Mouse (Mus musculus) liver, embryonic 11.5 days (tissue): ENCODE measurements around the gene Gtse1. TPM values are rescaled to one million over a fixed set of nuclear protein-coding genes. Genes with fewer than 3 reads are reported as not detected.
"Not testable (repeated sequence)": the region's sequence is repeated elsewhere in the genome, so short reads cannot be mapped to it uniquely, and the experiment has no call there.

Experiments used
- ATAC-seq: fragments of 200-750 bp; cut with Nextera tagmentation; replicated peaks from 2 replicates; pipeline ENCODE4 v1.8.0; 2017; ENCODE audit warnings: moderate number of reproducible peaks, mild to moderate bottlenecking, moderate TSS enrichment, moderate library complexity; ENCODE audit not compliant: low FRiP score
- DNase-seq: peaks from one replicate; pipeline ENCODE4 v3.0.0-alpha.2; 2017; ENCODE audit warnings: low spot score
- H3K27ac ChIP-seq: fragments of 300-500 bp; sonication (generic); 2 replicates; pipeline ENCODE4 v1.5.1; 2014; ENCODE audit warnings: mild to moderate bottlenecking, low read depth, low read length, control low read depth
- H3K27me3 ChIP-seq: fragments of 300-500 bp; sonication (generic); replicated peaks from 2 replicates; pipeline ENCODE4 v1.6.1; 2014; ENCODE audit warnings: low read length, mixed read lengths; ENCODE audit not compliant: control insufficient read depth, insufficient read depth
- H3K36me3 ChIP-seq: fragments of 300-500 bp; sonication (generic); 2 replicates; pipeline ENCODE4 v1.6.1; 2014; ENCODE audit warnings: mild to moderate bottlenecking, low read length, moderate library complexity, mixed read lengths; ENCODE audit not compliant: control insufficient read depth, insufficient read depth
- H3K4me1 ChIP-seq: fragments of 300-500 bp; sonication (generic); replicated peaks from 2 replicates; pipeline ENCODE4 v1.6.1; 2014; ENCODE audit warnings: low read length, mixed read lengths; ENCODE audit not compliant: control insufficient read depth, insufficient read depth
- H3K4me2 ChIP-seq: fragments of 300-500 bp; sonication (generic); 2 replicates; pipeline ENCODE4 v1.6.1; 2014; ENCODE audit warnings: mild to moderate bottlenecking, control low read depth, moderate library complexity
- H3K4me3 ChIP-seq: fragments of 300-500 bp; sonication (generic); 2 replicates; pipeline ENCODE4 v1.5.1; 2014; ENCODE audit warnings: low read depth, low read length, control low read depth
- H3K9ac ChIP-seq: fragments of 300-500 bp; sonication (generic); 2 replicates; pipeline ENCODE4 v1.6.1; 2014; ENCODE audit warnings: low read depth, low read length, control low read depth
- H3K9me3 ChIP-seq: fragments of 300-500 bp; sonication (generic); 2 replicates; pipeline ENCODE4 v1.6.1; 2016; ENCODE audit warnings: low read length, inconsistent platforms, mixed read lengths; ENCODE audit not compliant: control insufficient read depth
- WGBS: fragments of 180-500 bp; shearing (Covaris S2); extraction: QIAGEN DNeasy Blood & Tissue Kit; methylation state at CpG from one replicate; pipeline ENCODE4 v1.1.7; 2014; 5-methylcytosine and 5-hydroxymethylcytosine counted together
- polyA plus RNA-seq: library from polyadenylated mRNA; unstranded; fragments of >200 nt; fragmentation: Nextera tagmentation; extraction: Ambion mirVana; gene quantifications from 2 replicates; pipeline ENCODE4 v1.2.1, GENCODE M21; 2014

Gtse1 gene
- polyA plus RNA-seq, 1 experiment from 2014 or later = 38.8 TPM

- H3K27ac ChIP-seq = no peak overlapping the region
- H3K27me3 ChIP-seq = no peaks in the 10 kb centered on the region
Observed at GRCm38 (mm10) chr15:85845071-85845470, 14.5 kb upstream of the Gtse1 start.

GRCm38 (mm10) chr15:85851656-85852392 lies 7.7 kb upstream of the Gtse1 start:
- ATAC-seq (no peak), DNase-seq (no peak)
- 74% methylated on average over 12 of the region's 12 CpGs for WGBS

More at GRCm38 (mm10) chr15:85845071-85845470, 14.5 kb upstream of the Gtse1 start:
- Histone ChIP-seq H3K4me3 (no peak overlapping the region), H3K9me3 (no peaks in the 10 kb centered on the region), H3K9ac (no peak overlapping the region), H3K4me2 (no peak overlapping the region), H3K36me3 (no peaks in the 10 kb centered on the region), H3K4me1 (no peaks in the 10 kb centered on the region; the same call in 1 of the 2 replicates)
- DNase-seq = no peak
- ATAC-seq = no peak

GRCm38 (mm10) chr15:85858980-85859489 lies 510 bp upstream of the Gtse1 start:
- H3K27ac ChIP-seq = no peak overlapping the region; the same call in 1 of the 2 replicates
- H3K4me2 ChIP-seq = peak overlapping the region; percentile 71
- 14% methylated on average over 15 of the region's 15 CpGs for WGBS
- DNase-seq (peak; percentile 43), ATAC-seq (no peak)
- peaks cover 19% of the 10 kb centered on the region for H3K36me3 ChIP-seq
- H3K9ac ChIP-seq = peak overlapping the region; percentile 88
- no peaks in the 10 kb centered on the region for H3K27me3 ChIP-seq
- peaks cover 9% of the 10 kb centered on the region; the same call in 1 of the 2 replicates for H3K4me1 ChIP-seq
- H3K9me3 ChIP-seq = no peaks in the 10 kb centered on the region
- peak overlapping the region; percentile 83 for H3K4me3 ChIP-seq

More at GRCm38 (mm10) chr15:85851656-85852392, 7.7 kb upstream of the Gtse1 start:
- H3K27ac ChIP-seq = no peak overlapping the region
- H3K9me3 ChIP-seq = no peaks in the 10 kb centered on the region
- no peaks in the 10 kb centered on the region for H3K4me1 ChIP-seq
- no peaks in the 10 kb centered on the region for H3K36me3 ChIP-seq
- no peak overlapping the region for H3K4me3 ChIP-seq
- no peak overlapping the region for H3K4me2 ChIP-seq
- no peaks in the 10 kb centered on the region for H3K27me3 ChIP-seq
- H3K9ac ChIP-seq = no peak overlapping the region

GRCm38 (mm10) chr15:85865913-85866312 lies 6.4 kb downstream of the Gtse1 start:
- peaks cover 72% of the 10 kb centered on the region for H3K36me3 ChIP-seq
- not testable (repeated sequence) for DNase-seq, H3K9ac ChIP-seq, H3K9me3 ChIP-seq, H3K27ac ChIP-seq, ATAC-seq, H3K4me1 ChIP-seq, H3K4me2 ChIP-seq, H3K4me3 ChIP-seq, H3K27me3 ChIP-seq
- 92% methylated on average over 7 of the region's 7 CpGs for WGBS

GRCm38 (mm10) chr15:85867696-85868095 lies 8.2 kb downstream of the Gtse1 start:
- H3K4me2 ChIP-seq = no peak overlapping the region
- H3K4me3 ChIP-seq = no peak overlapping the region
- H3K27ac ChIP-seq = no peak overlapping the region
- peak; percentile 52 for DNase-seq
- 55% methylated on average over 6 of the region's 6 CpGs for WGBS
- peak; percentile 57 for ATAC-seq
- no peaks in the 10 kb centered on the region for H3K4me1 ChIP-seq
- H3K9ac ChIP-seq = no peak overlapping the region
- H3K9me3 ChIP-seq = no peaks in the 10 kb centered on the region
- peaks cover 77% of the 10 kb centered on the region for H3K36me3 ChIP-seq
- H3K27me3 ChIP-seq = no peaks in the 10 kb centered on the region

GRCm38 (mm10) chr15:85877336-85877735 lies 17.8 kb downstream of the Gtse1 start:
- Histone ChIP-seq H3K27me3 (no peaks in the 10 kb centered on the region), H3K9ac (no peak overlapping the region), H3K4me3 (no peak overlapping the region), H3K36me3 (peaks cover 29% of the 10 kb centered on the region), H3K4me2 (no peak overlapping the region), H3K9me3 (no peaks in the 10 kb centered on the region), H3K27ac (no peak overlapping the region), H3K4me1 (peaks cover 9% of the 10 kb centered on the region)
- ATAC-seq (no peak), DNase-seq (no peak)
- WGBS = 87% methylated on average over 7 of the region's 7 CpGs

- H3K36me3 ChIP-seq = peaks cover 26% of the 10 kb centered on the region
- WGBS = 1% methylated on average over 48 of the region's 50 CpGs
Observed at GRCm38 (mm10) chr15:85878848-85879497, 19.4 kb downstream of the Gtse1 start, which contains the start of gene Trmu. Trmu (plus strand) TSS chr15:85879312.

GRCm38 (mm10) chr15:85879498-85879895 lies 20.0 kb downstream of the Gtse1 start:
- peak overlapping the region; percentile 92 for H3K4me2 ChIP-seq
- H3K27me3 ChIP-seq = no peaks in the 10 kb centered on the region
- ATAC-seq (peak; percentile 49), DNase-seq (no peak)
- WGBS = 1% methylated on average over 18 of the region's 18 CpGs
- H3K4me1 ChIP-seq = peaks cover 9% of the 10 kb centered on the region
- H3K9me3 ChIP-seq = no peaks in the 10 kb centered on the region
- peak overlapping the region; percentile 73; the same call in 1 of the 2 replicates for H3K27ac ChIP-seq
- H3K4me3 ChIP-seq = peak overlapping the region; percentile 86
- peak overlapping the region; percentile 91 for H3K9ac ChIP-seq
- peaks cover 24% of the 10 kb centered on the region for H3K36me3 ChIP-seq

More at GRCm38 (mm10) chr15:85878848-85879497, 19.4 kb downstream of the Gtse1 start, which contains the start of gene Trmu:
- H3K27me3 ChIP-seq = no peaks in the 10 kb centered on the region
- peak within 1 kb of the TSS; percentile 86 for H3K4me3 ChIP-seq
- H3K27ac ChIP-seq = peak within 1 kb of the TSS; percentile 73; the same call in 1 of the 2 replicates
- DNase-seq (peak; percentile 92), ATAC-seq (peak; percentile 94)
- H3K4me1 ChIP-seq = peaks cover 9% of the 10 kb centered on the region
- peak within 1 kb of the TSS; percentile 92 for H3K4me2 ChIP-seq
- no peaks in the 10 kb centered on the region for H3K9me3 ChIP-seq
- H3K9ac ChIP-seq = peak within 1 kb of the TSS; percentile 91
